Mouse (Mus musculus) hindbrain, embryonic 11.5 days (tissue): ENCODE results near the gene Ocm. TPM values are rescaled to one million over a fixed set of nuclear protein-coding genes. Genes with fewer than 3 reads are reported as not detected.

ENCODE experiments used
- ATAC-seq: fragments of 200-750 bp; cut with Nextera tagmentation; 2 replicates; pipeline ENCODE4 v1.8.0; 2017; ENCODE audit warnings: mild to moderate bottlenecking, moderate TSS enrichment, moderate library complexity; ENCODE audit not compliant: low FRiP score
- DNase-seq: peaks from one replicate; pipeline ENCODE4 v3.0.0-alpha.2; 2015; ENCODE audit warnings: low spot score
- H3K27ac ChIP-seq: fragments of 300-500 bp; sonication (generic); 2 replicates; pipeline ENCODE4 v1.5.1; 2014; ENCODE audit warnings: mild to moderate bottlenecking, low read depth, low read length
- H3K27me3 ChIP-seq: fragments of 300-500 bp; sonication (generic); 2 replicates; pipeline ENCODE4 v1.6.1; 2014; ENCODE audit warnings: mild to moderate bottlenecking, low read length, moderate library complexity, mixed read lengths; ENCODE audit not compliant: control insufficient read depth, insufficient read depth
- H3K36me3 ChIP-seq: fragments of 300-500 bp; sonication (generic); 2 replicates; pipeline ENCODE4 v1.6.1; 2014; ENCODE audit warnings: mild to moderate bottlenecking, low read length, moderate library complexity, mixed read lengths; ENCODE audit not compliant: control insufficient read depth, insufficient read depth
- H3K4me1 ChIP-seq: fragments of 300-500 bp; sonication (generic); replicated peaks from 2 replicates; pipeline ENCODE4 v1.6.1; 2014; ENCODE audit warnings: low read length, mixed read lengths; ENCODE audit not compliant: control insufficient read depth, insufficient read depth
- H3K4me2 ChIP-seq: fragments of 300-500 bp; sonication (generic); replicated peaks from 2 replicates; pipeline ENCODE4 v1.6.1; 2014; ENCODE audit warnings: mild to moderate bottlenecking, low read depth, low read length
- H3K4me3 ChIP-seq: fragments of 300-500 bp; sonication (generic); 2 replicates; pipeline ENCODE4 v1.5.1; 2014; ENCODE audit warnings: low read depth, low read length
- H3K9ac ChIP-seq: fragments of 300-500 bp; sonication (generic); 2 replicates; pipeline ENCODE4 v1.6.1; 2014; ENCODE audit warnings: low read depth, low read length
- H3K9me3 ChIP-seq: fragments of 300-500 bp; sonication (generic); 2 replicates; pipeline ENCODE4 v1.6.1; 2016; ENCODE audit warnings: low read length; ENCODE audit not compliant: control insufficient read depth
- WGBS: fragments of 180-500 bp; shearing (Covaris S2); extraction: QIAGEN DNeasy Blood & Tissue Kit; methylation state at CpG from one replicate; pipeline ENCODE4 v1.1.7; 2014; 5-methylcytosine and 5-hydroxymethylcytosine counted together
- polyA plus RNA-seq: library from polyadenylated mRNA; unstranded; fragments of >200 nt; fragmentation: Nextera tagmentation; extraction: Ambion mirVana; gene quantifications from 2 replicates; pipeline ENCODE4 v1.2.1, GENCODE M21; 2014

Ocm gene
- polyA plus RNA-seq, 1 experiment from 2014 or later, result 0.46 TPM

DNA sequence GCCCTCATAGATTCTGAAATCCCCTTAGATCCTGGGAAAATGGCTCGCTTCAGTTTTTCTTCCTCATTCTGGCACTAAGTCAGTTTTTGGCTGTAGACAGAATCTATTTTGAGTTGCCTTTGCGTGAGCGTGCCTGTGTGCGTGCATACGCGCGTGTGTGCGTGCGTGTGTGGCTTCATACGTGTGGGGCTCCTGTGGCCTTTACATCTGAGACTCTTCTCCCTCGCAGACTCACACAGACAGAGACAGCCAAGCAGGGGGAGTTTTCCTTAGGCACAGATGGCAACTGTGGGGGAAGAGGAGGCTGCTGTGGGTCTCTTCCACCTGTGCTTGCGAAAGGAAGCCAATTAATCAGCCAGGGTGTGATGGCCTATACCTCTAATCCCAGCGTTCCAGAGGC lies 20.9 kb upstream of the Ocm start:
- H3K4me1 ChIP-seq, result no peaks in the 10 kb centered on the region
- no peak overlapping the region for H3K9ac ChIP-seq
- ATAC-seq (no peak), DNase-seq (no peak)
- no peak overlapping the region for H3K4me3 ChIP-seq
- no peak overlapping the region for H3K27ac ChIP-seq
- 70% methylated on average over 13 of the region's 13 CpGs for WGBS
- H3K36me3 ChIP-seq, result no peaks in the 10 kb centered on the region
- no peaks in the 10 kb centered on the region for H3K27me3 ChIP-seq
- H3K4me2 ChIP-seq, result no peak overlapping the region
- no peaks in the 10 kb centered on the region for H3K9me3 ChIP-seq

DNA sequence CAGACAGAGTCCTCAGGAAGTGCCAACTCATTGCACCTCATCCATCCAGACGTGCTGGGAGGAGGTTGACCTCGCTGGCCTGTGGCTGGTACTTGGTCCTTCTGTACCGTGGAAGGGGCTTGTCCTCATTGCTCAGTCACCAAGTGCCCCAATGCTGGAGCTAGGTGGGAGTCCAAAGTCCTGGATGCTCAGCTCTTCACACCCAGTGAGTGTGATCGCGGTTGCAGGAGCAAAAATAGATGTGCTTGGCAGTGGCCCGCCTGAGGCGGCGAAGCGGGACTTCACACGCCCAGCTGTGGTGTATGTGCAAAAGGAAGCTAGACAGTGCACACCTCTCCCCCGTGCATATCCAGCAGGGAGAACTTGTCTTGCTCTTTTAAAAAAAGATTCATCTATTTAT lies 16.7 kb upstream of the Ocm start:
- Histone ChIP-seq H3K27me3 (no peaks in the 10 kb centered on the region), H3K27ac (no peak overlapping the region), H3K4me3 (no peak overlapping the region), H3K36me3 (no peaks in the 10 kb centered on the region), H3K4me2 (no peak overlapping the region), H3K9me3 (no peaks in the 10 kb centered on the region), H3K9ac (no peak overlapping the region), H3K4me1 (no peaks in the 10 kb centered on the region)
- DNase-seq (no peak), ATAC-seq (no peak)
- WGBS, result 89% methylated on average over 11 of the region's 11 CpGs

DNA sequence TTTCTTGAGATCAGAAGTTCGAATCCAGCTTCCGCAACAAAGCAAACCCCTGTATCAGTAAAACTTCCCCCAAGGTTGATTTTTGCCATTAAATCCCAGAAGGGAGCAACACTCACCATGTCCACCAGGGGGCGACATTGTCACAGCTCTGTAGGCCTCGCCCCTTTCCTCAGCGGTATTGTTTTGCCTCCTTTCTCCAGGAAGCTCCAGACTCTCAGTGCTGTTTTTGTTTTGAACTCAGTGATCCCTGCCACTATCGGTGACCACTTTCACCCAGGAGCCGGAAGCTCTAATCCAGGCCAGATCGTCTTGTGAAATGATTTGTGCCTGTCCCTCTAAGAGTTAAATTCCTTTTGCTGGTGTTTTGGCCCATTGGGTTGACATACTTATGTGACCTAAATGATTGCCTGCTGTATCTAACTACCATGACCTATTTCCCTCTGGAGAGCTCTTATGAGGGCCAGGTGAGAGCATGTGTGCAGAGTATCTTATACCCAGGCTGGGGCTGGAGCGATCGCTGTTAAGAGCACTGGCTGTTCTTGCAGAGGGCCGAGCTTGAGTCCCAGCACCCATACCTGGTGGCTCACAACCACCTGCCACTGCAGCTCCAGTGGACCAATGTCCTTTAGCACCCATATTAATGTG lies 14.4 kb upstream of the Ocm start:
- ATAC-seq (peak; percentile 27; the same call in 1 of the 2 replicates), DNase-seq (peak; percentile 87)
- Histone ChIP-seq H3K27ac (no peak overlapping the region), H3K4me3 (no peak overlapping the region), H3K9me3 (no peaks in the 10 kb centered on the region), H3K4me2 (no peak overlapping the region), H3K36me3 (no peaks in the 10 kb centered on the region), H3K27me3 (no peaks in the 10 kb centered on the region), H3K9ac (no peak overlapping the region), H3K4me1 (no peaks in the 10 kb centered on the region)
- 47% methylated on average over 11 of the region's 11 CpGs for WGBS

DNA sequence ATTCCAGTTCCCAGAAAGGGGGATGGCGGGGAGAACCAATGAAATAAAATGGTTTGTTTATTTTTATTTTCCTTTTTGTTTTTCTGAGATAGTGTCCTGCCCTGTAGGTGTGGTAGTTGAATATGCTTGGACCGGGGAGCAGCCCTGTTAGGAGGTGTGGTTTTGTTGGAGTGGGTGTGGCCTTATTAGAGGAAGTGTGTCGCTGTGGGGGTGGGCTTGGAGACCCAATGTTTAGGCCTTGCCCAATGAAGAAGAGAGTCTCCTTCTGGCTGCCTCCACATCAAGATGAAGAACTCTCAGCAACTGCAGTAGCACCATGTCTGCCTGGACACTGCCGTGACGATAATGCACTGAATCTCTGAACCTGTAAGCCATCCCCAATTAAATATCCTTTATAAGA lies 13.4 kb upstream of the Ocm start:
- no peaks in the 10 kb centered on the region for H3K9me3 ChIP-seq
- no peak overlapping the region for H3K4me2 ChIP-seq
- DNase-seq, result no peak
- no peaks in the 10 kb centered on the region for H3K27me3 ChIP-seq
- 95% methylated on average over 5 of the region's 5 CpGs for WGBS
- H3K36me3 ChIP-seq, result no peaks in the 10 kb centered on the region
- H3K4me3 ChIP-seq, result no peak overlapping the region
- H3K27ac ChIP-seq, result no peak overlapping the region
- no peaks in the 10 kb centered on the region for H3K4me1 ChIP-seq
- ATAC-seq, result no peak
- no peak overlapping the region for H3K9ac ChIP-seq

DNA sequence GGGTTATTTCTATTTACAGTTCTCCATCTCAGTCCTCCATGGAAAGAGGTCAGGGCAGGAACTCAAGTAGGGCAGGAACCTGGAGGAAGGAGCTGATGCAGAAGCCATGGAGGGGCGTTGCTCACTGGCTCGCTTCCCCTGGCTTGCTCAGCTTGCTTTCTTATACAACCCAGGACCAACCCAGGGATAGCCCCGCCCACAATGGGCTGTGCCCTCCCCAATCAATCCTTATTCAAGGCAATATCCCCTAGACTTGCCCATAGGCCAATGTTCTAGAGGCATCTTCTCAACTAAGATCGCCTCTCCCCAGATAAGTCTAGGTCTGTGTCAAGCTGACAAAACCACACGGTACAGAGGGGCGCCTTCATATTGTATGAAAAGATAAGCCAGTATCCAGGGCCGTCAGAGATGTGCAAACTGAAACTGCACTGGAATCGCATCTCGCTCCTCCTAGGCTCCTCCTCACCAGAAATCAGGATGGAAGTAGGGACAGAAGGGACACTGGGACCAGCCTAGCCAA lies 12.7 kb upstream of the Ocm start:
- Histone ChIP-seq H3K4me3 (no peak overlapping the region), H3K9ac (no peak overlapping the region), H3K36me3 (no peaks in the 10 kb centered on the region), H3K4me1 (no peaks in the 10 kb centered on the region), H3K4me2 (no peak overlapping the region), H3K27ac (no peak overlapping the region), H3K27me3 (no peaks in the 10 kb centered on the region), H3K9me3 (no peaks in the 10 kb centered on the region)
- WGBS, result 80% methylated on average over 9 of the region's 9 CpGs
- no peak for DNase-seq
- no peak for ATAC-seq

DNA sequence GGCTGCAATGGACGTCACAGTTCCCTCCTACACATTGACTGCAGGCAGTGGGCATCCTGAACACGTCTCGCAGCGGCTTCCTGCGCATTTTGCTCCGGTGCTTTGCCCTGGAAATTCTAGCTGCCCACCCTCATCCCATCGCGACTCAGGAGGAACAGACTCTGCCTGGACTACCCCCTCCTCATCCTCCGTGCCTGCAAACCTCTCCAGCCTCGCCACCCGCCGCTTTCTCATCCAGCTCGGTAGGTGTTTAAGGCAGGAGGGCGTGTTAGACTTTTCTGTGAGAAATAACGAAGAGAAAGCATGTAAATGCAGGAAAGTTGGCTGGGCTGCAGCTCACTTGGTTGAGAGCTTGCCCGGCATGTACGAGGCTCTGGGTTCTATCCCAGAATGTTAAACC lies 10.5 kb upstream of the Ocm start:
- Histone ChIP-seq H3K27me3 (no peaks in the 10 kb centered on the region), H3K4me3 (no peak overlapping the region), H3K9ac (no peak overlapping the region), H3K4me2 (no peak overlapping the region), H3K27ac (no peak overlapping the region), H3K4me1 (no peaks in the 10 kb centered on the region), H3K9me3 (no peaks in the 10 kb centered on the region), H3K36me3 (no peaks in the 10 kb centered on the region)
- ATAC-seq, result no peak
- 70% methylated on average over 17 of the region's 17 CpGs for WGBS
- no peak for DNase-seq

DNA sequence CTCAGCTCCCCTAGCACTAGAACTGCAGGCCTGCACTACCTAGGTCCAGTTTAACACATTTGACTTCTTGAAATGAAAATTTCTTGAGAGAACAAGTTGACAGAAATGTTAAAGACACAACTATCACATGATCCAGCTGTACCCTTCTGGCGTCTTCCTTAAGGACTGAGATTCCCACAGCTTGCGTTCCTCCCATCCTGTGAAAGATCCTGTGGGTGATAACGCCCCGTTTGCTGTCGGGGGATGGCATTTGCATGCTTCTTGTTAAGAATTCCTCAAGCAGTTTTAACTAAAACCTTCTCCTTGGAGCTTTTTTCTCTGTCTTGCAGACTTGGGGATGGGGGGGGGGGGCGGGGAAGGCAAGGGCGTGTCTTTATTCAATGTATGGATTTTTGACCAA lies 8.1 kb upstream of the Ocm start:
- H3K36me3 ChIP-seq, result no peaks in the 10 kb centered on the region
- ATAC-seq, result no peak
- 80% methylated on average over 7 of the region's 7 CpGs for WGBS
- H3K9ac ChIP-seq, result no peak overlapping the region
- H3K27ac ChIP-seq, result no peak overlapping the region
- no peaks in the 10 kb centered on the region for H3K27me3 ChIP-seq
- H3K9me3 ChIP-seq, result no peaks in the 10 kb centered on the region
- no peak overlapping the region for H3K4me3 ChIP-seq
- no peaks in the 10 kb centered on the region for H3K4me1 ChIP-seq
- no peak for DNase-seq
- no peak overlapping the region for H3K4me2 ChIP-seq

DNA sequence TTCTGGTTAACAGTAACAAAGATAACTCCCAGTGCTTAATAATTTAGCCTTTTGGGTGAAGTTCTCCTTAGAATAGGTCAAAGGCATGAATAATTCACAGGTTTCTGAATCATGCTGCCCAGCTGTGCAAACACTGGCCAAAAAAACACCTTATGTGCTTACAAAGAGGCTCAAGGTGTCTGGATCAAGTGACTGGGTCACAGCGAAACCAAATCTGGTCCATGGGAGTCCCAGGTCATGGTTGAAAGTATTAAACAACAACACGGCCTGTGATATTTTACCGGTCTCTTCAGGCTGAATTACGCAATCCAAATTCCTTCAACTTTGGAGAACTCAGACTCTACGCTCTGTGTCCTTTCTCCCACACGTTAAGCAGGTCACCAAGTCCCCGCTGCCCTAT lies 6.0 kb upstream of the Ocm start:
- Histone ChIP-seq H3K4me1 (no peaks in the 10 kb centered on the region), H3K9me3 (no peaks in the 10 kb centered on the region), H3K4me2 (no peak overlapping the region), H3K4me3 (no peak overlapping the region), H3K36me3 (no peaks in the 10 kb centered on the region), H3K27ac (no peak overlapping the region), H3K27me3 (no peaks in the 10 kb centered on the region), H3K9ac (no peak overlapping the region)
- DNase-seq, result no peak
- WGBS, result 79% methylated on average over 7 of the region's 7 CpGs
- ATAC-seq, result no peak

DNA sequence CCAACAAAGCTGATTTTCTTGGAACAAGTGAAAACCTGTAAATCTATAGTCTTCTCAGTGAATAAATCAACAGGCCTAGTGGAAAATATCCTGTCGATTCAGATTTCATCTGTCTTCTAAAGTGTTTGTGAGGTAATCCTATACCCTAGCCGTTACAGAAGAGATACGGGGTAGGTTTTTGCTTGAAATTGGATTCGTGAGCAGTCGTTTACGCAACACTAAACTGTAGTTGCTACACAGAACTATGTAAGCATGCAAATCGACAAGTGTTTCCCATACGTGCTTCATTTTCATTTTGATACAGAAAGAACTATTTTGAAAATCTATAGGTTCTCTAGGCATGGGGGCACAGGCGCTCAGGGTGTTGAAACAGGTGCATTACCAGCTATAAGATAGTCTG lies 10.6 kb downstream of the Ocm start:
- no peaks in the 10 kb centered on the region for H3K4me1 ChIP-seq
- no peak overlapping the region for H3K4me3 ChIP-seq
- no peak overlapping the region for H3K4me2 ChIP-seq
- 90% methylated on average over 9 of the region's 9 CpGs for WGBS
- H3K27ac ChIP-seq, result no peak overlapping the region
- no peaks in the 10 kb centered on the region for H3K27me3 ChIP-seq
- DNase-seq (no peak), ATAC-seq (no peak)
- H3K9me3 ChIP-seq, result no peaks in the 10 kb centered on the region
- H3K36me3 ChIP-seq, result no peaks in the 10 kb centered on the region
- H3K9ac ChIP-seq, result no peak overlapping the region
